Mouse (Mus musculus) CH12.LX (cell line): ENCODE results near the gene Mmd. TPM values are rescaled to one million over a fixed set of nuclear protein-coding genes. Genes with fewer than 3 reads are reported as not detected.

Experiments
- DNase-seq: peaks from one replicate; pipeline ENCODE4 v3.0.0-alpha.2; 2013; ENCODE audit errors: extremely low read depth
- H3K27ac ChIP-seq: 2 replicates; pipeline ENCODE4 v1.5.1; 2012; ENCODE audit warnings: low read depth, mild to moderate bottlenecking, control low read depth, moderate library complexity; ENCODE audit not compliant: insufficient read depth
- H3K27me3 ChIP-seq: replicated peaks from 2 replicates; pipeline ENCODE3; 2012; ENCODE audit warnings: inconsistent platforms
- H3K36me3 ChIP-seq, 2 experiments: replicated peaks in 1 of 2; 2 replicates each; pipeline versions ENCODE3 to v1.6.1; 2012; ENCODE audit warnings: inconsistent platforms in 1 of 2, low read length in 1 of 2, mild to moderate bottlenecking in 1 of 2, mixed read lengths in 1 of 2, moderate library complexity in 1 of 2; ENCODE audit not compliant: control insufficient read depth in 1 of 2, insufficient read depth in 1 of 2
- H3K4me1 ChIP-seq, 2 experiments: 2 replicates each; pipeline ENCODE4 v1.6.1; 2012; ENCODE audit warnings: inconsistent platforms in 1 of 2, moderate library complexity in 1 of 2; ENCODE audit not compliant: insufficient read depth in 2 of 2, control insufficient read depth in 1 of 2
- H3K4me2 ChIP-seq: 2 replicates; pipeline ENCODE4 v1.6.1; 2012; ENCODE audit warnings: low read depth, mild to moderate bottlenecking, control low read depth; ENCODE audit not compliant: poor library complexity, insufficient read depth, severe bottlenecking
- H3K4me3 ChIP-seq, 3 experiments: fragments of 150-350 bp in 1 of 3; sonication (generic) in 1 of 3; replicated peaks in 1 of 3; 2 replicates each; pipeline versions ENCODE3 to v1.5.1; 2011 to 2012; ENCODE audit warnings: low read depth in 2 of 3, low read length in 2 of 3, mild to moderate bottlenecking in 2 of 3, moderate library complexity in 2 of 3, control low read depth in 1 of 3, improper control_type of control experiment in 1 of 3, inconsistent platforms in 1 of 3, mixed read lengths in 1 of 3; ENCODE audit not compliant: poor library complexity in 1 of 3
- H3K79me2 ChIP-seq: replicated peaks from 2 replicates; pipeline ENCODE4 v1.6.1; 2012; ENCODE audit warnings: mild to moderate bottlenecking, moderate library complexity; ENCODE audit not compliant: control insufficient read depth, poor library complexity, insufficient read depth, severe bottlenecking; ENCODE audit errors: extremely low read depth
- H3K9ac ChIP-seq: 2 replicates; pipeline ENCODE4 v1.6.1; 2012; ENCODE audit warnings: low read depth, mild to moderate bottlenecking, control low read depth, moderate library complexity; ENCODE audit not compliant: insufficient read depth
- H3K9me3 ChIP-seq: replicated peaks from 2 replicates; pipeline ENCODE3; 2012; ENCODE audit warnings: low read length, inconsistent platforms, mixed read lengths
- BHLHE40 ChIP-seq: IDR thresholded peaks from 2 replicates; pipeline ENCODE4 v1.6.1; 2011; ENCODE audit warnings: mild to moderate bottlenecking, low read depth, low read length, improper control_type of control experiment
- E2F4 ChIP-seq: IDR thresholded peaks from 2 replicates; pipeline ENCODE4 v1.6.1; 2011; ENCODE audit warnings: low read depth, low read length, improper control_type of control experiment; ENCODE audit not compliant: insufficient replicate concordance
- ELF1 ChIP-seq: IDR thresholded peaks from 2 replicates; pipeline ENCODE4 v1.6.1; 2014; ENCODE audit warnings: low read depth, mild to moderate bottlenecking, inconsistent platforms, low read length, improper control_type of control experiment
- EP300 ChIP-seq: IDR thresholded peaks from 2 replicates; pipeline ENCODE4 v1.6.1; 2011; ENCODE audit warnings: low read length, improper control_type of control experiment
- ETS1 ChIP-seq: conservative IDR thresholded peaks from 2 replicates; pipeline ENCODE4 v1.6.1; 2012; ENCODE audit warnings: low read depth, mild to moderate bottlenecking, inconsistent platforms, low read length, improper control_type of control experiment, moderate library complexity
- GABPA ChIP-seq: IDR thresholded peaks from 2 replicates; pipeline ENCODE4 v1.6.1; 2012; ENCODE audit warnings: low read depth, low read length, improper control_type of control experiment, inconsistent platforms; ENCODE audit not compliant: insufficient replicate concordance
- JUN ChIP-seq: IDR thresholded peaks from 2 replicates; pipeline ENCODE4 v1.6.1; 2011; ENCODE audit warnings: low read depth, mild to moderate bottlenecking, low read length, improper control_type of control experiment, moderate library complexity; ENCODE audit not compliant: insufficient read depth
- MAFK ChIP-seq: IDR thresholded peaks from 2 replicates; pipeline ENCODE4 v1.6.1; 2011; ENCODE audit warnings: low read length, improper control_type of control experiment; ENCODE audit not compliant: insufficient replicate concordance
- MEF2A ChIP-seq: IDR thresholded peaks from 2 replicates; pipeline ENCODE4 v1.6.1; 2014; ENCODE audit warnings: low read depth, mild to moderate bottlenecking, inconsistent platforms, low read length, improper control_type of control experiment, borderline replicate concordance
- MXI1 ChIP-seq: IDR thresholded peaks from 2 replicates; pipeline ENCODE4 v1.6.1; 2011; ENCODE audit warnings: mild to moderate bottlenecking, low read depth, low read length, improper control_type of control experiment
- MYC ChIP-seq: IDR thresholded peaks from 2 replicates; pipeline ENCODE4 v1.6.1; 2011; ENCODE audit warnings: low read depth, mild to moderate bottlenecking, improper control_type of control experiment, low read length
- RAD21 ChIP-seq: IDR thresholded peaks from 2 replicates; pipeline ENCODE4 v1.6.1; 2011; ENCODE audit warnings: low read depth, mild to moderate bottlenecking, low read length, improper control_type of control experiment, moderate library complexity
- SMC3 ChIP-seq: IDR thresholded peaks from 2 replicates; pipeline ENCODE4 v1.6.1; 2011; ENCODE audit warnings: low read depth, low read length, improper control_type of control experiment
- UBTF ChIP-seq: IDR thresholded peaks from 2 replicates; pipeline ENCODE4 v1.6.1; 2012; ENCODE audit warnings: low read depth, mild to moderate bottlenecking, inconsistent platforms, low read length, improper control_type of control experiment, moderate library complexity
- ZKSCAN1 ChIP-seq: IDR thresholded peaks from 2 replicates; pipeline ENCODE4 v1.6.1; 2012; ENCODE audit warnings: low read depth, inconsistent platforms, low read length, improper control_type of control experiment, borderline replicate concordance
- ZMIZ1 ChIP-seq: IDR thresholded peaks from 2 replicates; pipeline ENCODE4 v1.6.1; 2012; ENCODE audit warnings: low read depth, mild to moderate bottlenecking, inconsistent platforms, low read length, improper control_type of control experiment
- dilution Hi-C: fragments of 300-500 bp; cut with MboI; formaldehyde crosslinking; loops from 2 replicates; pipeline ENCODE4 v1.14.3; 2020; ENCODE audit warnings: low sequenced_read_pairs; ENCODE audit not compliant: extremely low pct_unique_long_range_greater_than_20kb, extremely low pct_ligation_motif_present
- in situ Hi-C: fragments of 300-500 bp; cut with MboI; formaldehyde crosslinking; loops from 3 replicates; pipeline ENCODE4 v1.14.3; 2019; ENCODE audit warnings: low sequenced_read_pairs, low pct_ligation_motif_present, low pct_unique_long_range_greater_than_20kb, mixed read lengths
- polyA plus RNA-seq: library from polyadenylated mRNA; unstranded; fragments of >175 nt; gene quantifications from 2 replicates; pipeline ENCODE4 v1.2.1, GENCODE M21; 2012; ENCODE audit warnings: low read depth; ENCODE audit not compliant: insufficient read length
- total RNA-seq, 2 experiments: library from RNA; depleted of rRNA; stranded (reverse); fragments of 300-350 nt in 1 of 2; fragments of >200 nt in 1 of 2; gene quantifications; 2 replicates each; pipeline ENCODE4 v1.2.3; 2012 to 2014

Gene Mmd
- total and polyA plus RNA-seq, 3 experiments: 10.3 to 60.4 (median 39.8) TPM

GRCm38 (mm10) chr11:90251923-90252322, 2.7 kb downstream of the Mmd start:
- in situ Hi-C loops (no loop called here), dilution Hi-C loops (no loop called here)
- H3K9me3 ChIP-seq: no peaks in the 10 kb centered on the region
- TF ChIP-seq EP300: no peak
- no peak for TF ChIP-seq ZKSCAN1
- no peak for TF ChIP-seq MEF2A
- no peak for TF ChIP-seq BHLHE40
- no peak for TF ChIP-seq E2F4
- TF ChIP-seq RAD21: no peak
- no peak for TF ChIP-seq JUN
- no peak for TF ChIP-seq MAFK
- no peak for TF ChIP-seq UBTF
- TF ChIP-seq ELF1: no peak
- no peak for TF ChIP-seq MXI1
- TF ChIP-seq GABPA: no peak
- TF ChIP-seq ETS1: no peak
- TF ChIP-seq SMC3: no peak
- no peak for TF ChIP-seq MYC
- no peaks in the 10 kb centered on the region for H3K27me3 ChIP-seq
- peaks cover 0 to 42% of the 10 kb centered on the region in 2 experiments for H3K36me3 ChIP-seq
- no peak overlapping the region for H3K4me3 ChIP-seq
- H3K79me2 ChIP-seq: no peaks in the 10 kb centered on the region; the same call in 1 of the 2 replicates
- no peak for DNase-seq
- no peak overlapping the region for H3K4me2 ChIP-seq
- no peak overlapping the region for H3K27ac ChIP-seq
- H3K9ac ChIP-seq: no peak overlapping the region
- H3K4me1 ChIP-seq: peaks cover 12 to 46% of the 10 kb centered on the region in 2 experiments

GRCm38 (mm10) chr11:90252366-90252765, 3.1 kb downstream of the Mmd start:
- H3K9me3 ChIP-seq: no peaks in the 10 kb centered on the region
- no peaks in the 10 kb centered on the region for H3K27me3 ChIP-seq
- no peak overlapping the region for H3K9ac ChIP-seq
- H3K4me3 ChIP-seq: no peak overlapping the region
- in situ Hi-C loops: no loop called here
- dilution Hi-C loops: no loop called here
- H3K36me3 ChIP-seq: peaks cover under 1 to 46% of the 10 kb centered on the region in 2 experiments
- no peak for DNase-seq
- no peak for TF ChIP-seq ZMIZ1
- no peaks in the 10 kb centered on the region; the same call in 1 of the 2 replicates for H3K79me2 ChIP-seq
- no peak overlapping the region for H3K4me2 ChIP-seq
- H3K4me1 ChIP-seq: peaks cover 9 to 45% of the 10 kb centered on the region in 2 experiments
- no peak overlapping the region for H3K27ac ChIP-seq
